Mouse (Mus musculus): ENCODE results near the gene Klhl5. TPM values are rescaled to one million over a fixed set of nuclear protein-coding genes. Genes with fewer than 3 reads are reported as not detected.

Gene Klhl5
- polyA plus RNA-seq, 1 experiment from 2014 or later: 14.5 TPM

GRCm38 (mm10) chr5:65079881-65080280, 27.5 kb upstream of the Klhl5 start:
- 79% methylated on average over 9 of the region's 9 CpGs for WGBS
- Histone ChIP-seq H3K9me3 (replicated peaks) (no peaks in the 10 kb centered on the region), H3K4me1 (no peaks in the 10 kb centered on the region)

DNA sequence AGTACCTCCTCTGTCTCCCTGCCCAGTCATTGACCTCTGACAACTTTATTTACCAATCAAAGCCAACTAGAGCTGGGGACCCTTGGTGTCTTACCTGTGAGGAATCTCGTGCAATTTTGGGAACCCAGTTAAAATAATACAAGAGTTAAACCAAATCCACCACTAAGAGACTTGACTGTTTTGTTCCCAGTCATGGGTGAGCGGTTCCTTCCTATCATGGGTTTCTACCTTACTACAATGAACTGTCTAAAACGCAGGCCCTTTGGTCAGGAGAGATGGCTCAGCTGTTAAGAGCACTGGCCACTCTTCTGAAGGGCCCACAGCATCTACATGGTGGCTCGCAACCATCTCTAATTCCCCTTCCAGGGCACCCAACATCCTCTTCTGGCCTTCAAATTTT, 25.5 kb upstream of the Klhl5 start:
- H3K27me3 ChIP-seq (ENCODE audit: low read depth, poor library complexity, severe bottlenecking): no peaks in the 10 kb centered on the region
- 78% methylated on average over 4 of the region's 4 CpGs for WGBS
- no peaks in the 10 kb centered on the region for H3K36me3 ChIP-seq
- no peaks in the 10 kb centered on the region for H3K9me3 ChIP-seq (replicated peaks)
- H3K27ac ChIP-seq (replicated peaks): no peak overlapping the region
- H3K4me1 ChIP-seq: no peaks in the 10 kb centered on the region
- DNase-seq (ENCODE audit: low spot score): no peak
- H3K4me3 ChIP-seq: no peak overlapping the region

More at GRCm38 (mm10) chr5:65079881-65080280, 27.5 kb upstream of the Klhl5 start:
- Histone ChIP-seq H3K27me3 (ENCODE audit: low read depth, poor library complexity, severe bottlenecking) (no peaks in the 10 kb centered on the region), H3K4me3 (no peak overlapping the region), H3K36me3 (no peaks in the 10 kb centered on the region), H3K27ac (replicated peaks) (no peak overlapping the region)
- no peak for DNase-seq (ENCODE audit: low spot score)

GRCm38 (mm10) chr5:65086522-65086921, 20.8 kb upstream of the Klhl5 start:
- H3K4me1 ChIP-seq: no peaks in the 10 kb centered on the region
- H3K36me3 ChIP-seq: no peaks in the 10 kb centered on the region
- DNase-seq (ENCODE audit: low spot score): no peak
- H3K4me3 ChIP-seq: no peak overlapping the region
- H3K27me3 ChIP-seq (ENCODE audit: low read depth, poor library complexity, severe bottlenecking): no peaks in the 10 kb centered on the region
- no peaks in the 10 kb centered on the region for H3K9me3 ChIP-seq (replicated peaks)
- WGBS: 92% methylated on average over 6 of the region's 6 CpGs
- no peak overlapping the region for H3K27ac ChIP-seq (replicated peaks)

GRCm38 (mm10) chr5:65089707-65090106, 17.6 kb upstream of the Klhl5 start:
- Histone ChIP-seq H3K36me3 (no peaks in the 10 kb centered on the region), H3K4me1 (no peaks in the 10 kb centered on the region), H3K27me3 (ENCODE audit: low read depth, poor library complexity, severe bottlenecking) (no peaks in the 10 kb centered on the region), H3K27ac (replicated peaks) (no peak overlapping the region), H3K9me3 (replicated peaks) (no peaks in the 10 kb centered on the region), H3K4me3 (no peak overlapping the region)
- DNase-seq (ENCODE audit: low spot score): no peak
- WGBS: 80% methylated on average over 3 of the region's 3 CpGs

- no peaks in the 10 kb centered on the region for H3K9me3 ChIP-seq (replicated peaks)
- no peak overlapping the region for H3K4me3 ChIP-seq
- H3K27ac ChIP-seq (replicated peaks): no peak overlapping the region
- H3K36me3 ChIP-seq: no peaks in the 10 kb centered on the region
- WGBS: 84% methylated on average over 11 of the region's 11 CpGs
- H3K4me1 ChIP-seq: no peaks in the 10 kb centered on the region
- no peaks in the 10 kb centered on the region for H3K27me3 ChIP-seq (ENCODE audit: low read depth, poor library complexity, severe bottlenecking)
- DNase-seq (ENCODE audit: low spot score): no peak
These were observed 16.0 kb upstream of the Klhl5 start for GRCm38 (mm10) chr5:65091184-65091858.

GRCm38 (mm10) chr5:65091921-65092320, 15.4 kb upstream of the Klhl5 start, which contains the start of gene Tmem156:
TSS of gene Tmem156 (minus strand) at chr5:65092132.
- no peak for DNase-seq (ENCODE audit: low spot score)
- Histone ChIP-seq H3K36me3 (no peaks in the 10 kb centered on the region), H3K4me3 (no peak within 1 kb of the TSS), H3K9me3 (replicated peaks) (no peaks in the 10 kb centered on the region), H3K27ac (replicated peaks) (no peak within 1 kb of the TSS), H3K4me1 (no peaks in the 10 kb centered on the region), H3K27me3 (ENCODE audit: low read depth, poor library complexity, severe bottlenecking) (no peaks in the 10 kb centered on the region)
- 93% methylated on average over 5 of the region's 5 CpGs for WGBS

DNA sequence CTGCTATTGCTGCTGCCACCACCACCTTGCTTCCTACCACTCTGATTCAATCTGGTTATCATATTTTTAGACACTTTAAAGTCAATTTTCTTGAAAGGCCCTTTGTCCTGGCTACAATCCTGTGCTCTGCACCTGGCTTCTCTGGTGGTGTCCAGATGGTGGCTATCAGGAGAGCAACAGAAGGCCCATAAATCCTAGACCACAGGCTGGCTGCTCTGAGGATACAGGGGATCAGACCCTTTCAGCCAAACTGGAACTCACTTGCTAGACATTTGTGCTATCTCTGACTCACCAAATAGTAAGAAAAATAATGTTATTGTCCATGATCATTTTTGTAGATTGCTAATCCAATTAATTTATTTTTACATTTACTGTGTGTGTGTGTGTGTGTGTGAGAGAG, 13.6 kb upstream of the Klhl5 start:
- no peak overlapping the region for H3K27ac ChIP-seq (replicated peaks)
- no peaks in the 10 kb centered on the region for H3K4me1 ChIP-seq
- H3K36me3 ChIP-seq: no peaks in the 10 kb centered on the region
- no peak for DNase-seq (ENCODE audit: low spot score)
- H3K27me3 ChIP-seq (ENCODE audit: low read depth, poor library complexity, severe bottlenecking): no peaks in the 10 kb centered on the region
- H3K4me3 ChIP-seq: no peak overlapping the region
- H3K9me3 ChIP-seq (replicated peaks): no peaks in the 10 kb centered on the region

DNA sequence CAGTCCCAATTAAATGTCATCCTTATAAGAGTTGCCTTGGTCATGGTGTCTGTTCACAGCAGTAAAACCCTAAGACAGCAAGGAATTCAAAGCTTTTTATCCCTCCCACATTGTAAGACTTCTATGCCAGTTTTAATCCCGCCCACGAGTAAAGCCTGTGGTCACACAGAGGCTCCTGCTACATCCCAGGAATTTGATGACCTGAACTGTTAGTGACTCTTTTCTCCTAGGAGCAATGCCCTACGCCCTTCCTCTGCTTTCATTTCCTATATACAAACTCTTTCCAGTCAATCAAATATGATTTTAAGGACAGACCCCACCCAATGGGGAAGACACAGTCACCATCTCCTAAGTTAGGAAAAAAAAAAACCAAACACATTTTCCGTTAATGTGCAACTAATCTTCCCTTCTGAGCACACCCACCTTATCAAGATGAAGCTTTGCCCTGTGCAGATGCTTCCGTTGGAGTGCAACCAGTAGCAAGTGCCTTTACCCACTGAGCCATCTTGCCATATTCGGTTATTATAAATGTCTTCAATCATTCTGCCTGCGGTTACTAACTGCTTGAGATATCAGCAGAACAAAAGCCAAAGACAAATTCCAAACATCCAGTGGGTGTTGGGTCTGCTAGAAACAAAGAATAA, 12.3 kb upstream of the Klhl5 start:
- Histone ChIP-seq H3K4me1 (no peaks in the 10 kb centered on the region), H3K4me3 (no peak overlapping the region), H3K9me3 (replicated peaks) (no peaks in the 10 kb centered on the region), H3K27ac (replicated peaks) (no peak overlapping the region), H3K36me3 (no peaks in the 10 kb centered on the region), H3K27me3 (ENCODE audit: low read depth, poor library complexity, severe bottlenecking) (no peaks in the 10 kb centered on the region)
- no peak for DNase-seq (ENCODE audit: low spot score)
- WGBS: 87% methylated on average over 7 of the region's 7 CpGs

GRCm38 (mm10) chr5:65096082-65096481, 11.3 kb upstream of the Klhl5 start:
- Histone ChIP-seq H3K36me3 (no peaks in the 10 kb centered on the region), H3K27ac (replicated peaks) (no peak overlapping the region), H3K27me3 (ENCODE audit: low read depth, poor library complexity, severe bottlenecking) (no peaks in the 10 kb centered on the region), H3K4me3 (no peak overlapping the region), H3K9me3 (replicated peaks) (no peaks in the 10 kb centered on the region), H3K4me1 (no peaks in the 10 kb centered on the region)
- no peak for DNase-seq (ENCODE audit: low spot score)
- 85% methylated on average over 3 of the region's 3 CpGs for WGBS

GRCm38 (mm10) chr5:65096805-65097204, 10.5 kb upstream of the Klhl5 start:
- Histone ChIP-seq H3K36me3 (no peaks in the 10 kb centered on the region), H3K27ac (replicated peaks) (no peak overlapping the region), H3K27me3 (ENCODE audit: low read depth, poor library complexity, severe bottlenecking) (no peaks in the 10 kb centered on the region), H3K9me3 (replicated peaks) (no peaks in the 10 kb centered on the region), H3K4me1 (no peaks in the 10 kb centered on the region), H3K4me3 (no peak overlapping the region)
- DNase-seq (ENCODE audit: low spot score): no peak
- 78% methylated on average over 3 of the region's 3 CpGs for WGBS

GRCm38 (mm10) chr5:65097457-65097856, 9.9 kb upstream of the Klhl5 start:
- no peak overlapping the region for H3K4me3 ChIP-seq
- H3K27ac ChIP-seq (replicated peaks): no peak overlapping the region
- WGBS: 88% methylated on average over 5 of the region's 5 CpGs
- H3K36me3 ChIP-seq: no peaks in the 10 kb centered on the region
- DNase-seq (ENCODE audit: low spot score): no peak
- no peaks in the 10 kb centered on the region for H3K4me1 ChIP-seq
- no peaks in the 10 kb centered on the region for H3K27me3 ChIP-seq (ENCODE audit: low read depth, poor library complexity, severe bottlenecking)
- H3K9me3 ChIP-seq (replicated peaks): no peaks in the 10 kb centered on the region

- Histone ChIP-seq H3K36me3 (no peaks in the 10 kb centered on the region), H3K27me3 (ENCODE audit: low read depth, poor library complexity, severe bottlenecking) (no peaks in the 10 kb centered on the region), H3K4me1 (no peaks in the 10 kb centered on the region), H3K27ac (replicated peaks) (no peak overlapping the region), H3K9me3 (replicated peaks) (no peaks in the 10 kb centered on the region), H3K4me3 (no peak overlapping the region)
- DNase-seq (ENCODE audit: low spot score): no peak
- 72% methylated on average over 11 of the region's 11 CpGs for WGBS
These were observed 7.3 kb upstream of the Klhl5 start for GRCm38 (mm10) chr5:65100002-65100401.

GRCm38 (mm10) chr5:65101209-65101608, 6.1 kb upstream of the Klhl5 start:
- DNase-seq (ENCODE audit: low spot score): no peak
- no peaks in the 10 kb centered on the region for H3K36me3 ChIP-seq
- no peaks in the 10 kb centered on the region for H3K4me1 ChIP-seq
- H3K27ac ChIP-seq (replicated peaks): no peak overlapping the region
- WGBS: 88% methylated on average over 5 of the region's 5 CpGs
- no peaks in the 10 kb centered on the region for H3K27me3 ChIP-seq (ENCODE audit: low read depth, poor library complexity, severe bottlenecking)
- H3K4me3 ChIP-seq: no peak overlapping the region
- H3K9me3 ChIP-seq (replicated peaks): no peaks in the 10 kb centered on the region
